Mouse (Mus musculus) large intestine, adult 2 months (tissue): Measurements from ENCODE around the gene Setd7. TPM values are rescaled to one million over a fixed set of nuclear protein-coding genes. Genes with fewer than 3 reads are reported as not detected.

Experiments used
- DNase-seq: peaks from one replicate; pipeline ENCODE4 v3.0.0-alpha.2; 2012; ENCODE audit warnings: low read depth, low spot score
- WGBS: fragments of 180-500 bp; shearing (Covaris S2); methylation state at CpG from one replicate; pipeline ENCODE4 v1.1.7; 2018; 5-methylcytosine and 5-hydroxymethylcytosine counted together
- polyA plus RNA-seq: library from polyadenylated mRNA; depleted of rRNA; stranded (reverse); fragments of >200 nt; gene quantifications from 2 replicates; pipeline ENCODE4 v1.2.3, GENCODE M21; 2012; rRNA removed

The Setd7 gene
- polyA plus RNA-seq, 1 experiment, result 7.5 TPM

- peak; percentile 83 for DNase-seq
- WGBS, result under 1% methylated on average over 70 of the region's 70 CpGs
Observed at GRCm38 (mm10) chr3:51483741-51484359, 76.8 kb downstream of the Setd7 start, which contains the start of gene Rab33b. Gene Rab33b, plus strand, starts transcription at chr3:51483920.

GRCm38 (mm10) chr3:51482781-51483180 is 77.9 kb downstream of the Setd7 start:
- 58% methylated on average over 3 of the region's 3 CpGs for WGBS

GRCm38 (mm10) chr3:51481881-51482280 is 78.8 kb downstream of the Setd7 start:
- 52% methylated on average over 3 of the region's 3 CpGs for WGBS

More at GRCm38 (mm10) chr3:51482781-51483180, 77.9 kb downstream of the Setd7 start:
- no peak for DNase-seq

GRCm38 (mm10) chr3:51481059-51481458 is 79.6 kb downstream of the Setd7 start:
- DNase-seq, result no peak

More at GRCm38 (mm10) chr3:51481881-51482280, 78.8 kb downstream of the Setd7 start:
- no peak for DNase-seq

- DNase-seq, result no peak
- WGBS, result 58% methylated on average over 2 of the region's 2 CpGs
Observed at GRCm38 (mm10) chr3:51479893-51480292, 80.8 kb downstream of the Setd7 start.

- WGBS, result 28% methylated on average over 4 of the region's 4 CpGs
- DNase-seq, result peak; percentile 38
Observed at GRCm38 (mm10) chr3:51475706-51476105, 85.0 kb downstream of the Setd7 start.

- no peak for DNase-seq
- 56% methylated on average over 2 of the region's 2 CpGs for WGBS
Observed at GRCm38 (mm10) chr3:51468530-51468929, 92.1 kb downstream of the Setd7 start.

Other genes starting within 250 kb of the Setd7 start
- 19.9 and 27.6 TPM in 2 replicates for gene Elf2, start 220.2 kb downstream of the Setd7 start, polyA plus RNA-seq
- gene Mgarp, start 164.1 kb downstream of the Setd7 start, polyA plus RNA-seq, result 0.69 and 0.72 TPM in 2 replicates
- gene Ndufc1, start 151.9 kb downstream of the Setd7 start, polyA plus RNA-seq, result 126 and 167 TPM in 2 replicates
- gene Naa15, start 145.7 kb downstream of the Setd7 start, polyA plus RNA-seq, result 3.4 and 3.9 TPM in 2 replicates
- 5.1 and 7.1 TPM in 2 replicates for gene Rab33b, start 77.0 kb downstream of the Setd7 start, polyA plus RNA-seq
- 35.7 and 47.6 TPM in 2 replicates for gene Mgst2, start 99.5 kb upstream of the Setd7 start, polyA plus RNA-seq